Comparison of ENCODE assay signal across 9 mouse cellular contexts in the genomic region with DNA sequence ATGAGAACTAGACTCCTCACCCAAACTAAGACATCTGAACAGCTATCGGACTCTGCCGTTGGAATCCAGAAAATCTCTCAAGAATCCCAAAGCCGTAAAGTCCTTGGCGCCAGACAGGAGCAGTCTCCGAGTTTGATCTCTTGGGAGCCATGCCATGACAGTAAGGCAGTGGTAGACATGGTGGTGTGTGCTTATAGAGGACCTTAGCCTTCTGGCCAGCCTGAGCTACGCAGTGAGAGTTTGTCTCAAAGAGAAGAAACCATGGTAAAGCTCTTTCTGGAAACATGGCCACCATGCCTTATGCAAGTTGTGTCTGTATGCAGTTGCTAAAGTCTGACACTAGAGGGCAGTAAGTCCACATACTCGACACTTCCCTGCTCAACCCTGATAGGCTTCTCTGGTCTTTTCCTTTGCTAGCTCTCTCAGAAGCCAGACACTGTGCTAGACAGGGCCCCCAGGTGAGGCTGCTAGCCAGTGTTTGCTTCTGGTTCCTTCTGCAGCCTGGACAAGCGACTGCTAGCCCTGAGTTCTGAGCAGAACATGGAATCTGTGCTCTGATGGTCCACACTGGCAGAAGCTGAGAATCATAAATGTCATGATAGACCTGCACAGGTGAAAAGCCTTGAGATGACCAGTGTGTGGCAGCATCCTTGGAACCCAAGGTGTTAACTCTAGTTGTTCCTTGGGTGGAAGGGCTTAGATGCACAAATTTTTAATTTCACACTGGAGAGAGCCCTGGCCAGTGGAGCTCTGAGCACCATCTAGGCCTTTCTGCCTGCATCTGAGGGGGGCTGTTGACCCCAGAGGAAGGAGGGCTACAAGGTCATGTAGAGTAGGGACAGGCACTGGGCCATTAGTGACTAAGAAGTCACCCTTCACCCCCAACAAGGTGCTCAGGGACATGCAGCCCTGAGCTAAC. TPM values are rescaled to one million over a fixed set of nuclear protein-coding genes. Genes with fewer than 3 reads are reported as not detected.
DNase-seq lines count a peak whose midpoint lies in the region; ATAC-seq lines count a peak whose summit lies in the region.
"Not testable (repeated sequence)": the region's sequence is repeated elsewhere in the genome, so short reads cannot be mapped to it uniquely, and the experiment has no call there.
"Had no signal": no experiment of that assay in that cellular context is flagged by ENCODE, and none has a peak within 500 bp of the region (broad histone marks: within the 10 kb centered on the region; RNA-seq: fewer than 3 reads in every experiment).

No protein-coding gene starts in this region.

- not testable (repeated sequence) for H3K36me3 ChIP-seq in heart, embryonic 11.5 days (ENCODE audit: control insufficient read depth, insufficient read depth, low read length); intestine, embryonic 16.5 days (ENCODE audit: control insufficient read depth, insufficient read depth, low read length); lung, embryonic 15.5 days; neural tube, embryonic 13.5 days

- H3K9ac ChIP-seq in heart, embryonic 11.5 days (ENCODE audit: low read depth, low read length); intestine, embryonic 16.5 days (ENCODE audit: low read depth, low read length); lung, embryonic 15.5 days; neural tube, embryonic 13.5 days: not testable (repeated sequence)

- H3K4me2 ChIP-seq in heart, embryonic 11.5 days; intestine, embryonic 16.5 days (ENCODE audit: low read depth, low read length); lung, embryonic 15.5 days; neural tube, embryonic 13.5 days: not testable (repeated sequence)

- not testable (repeated sequence) for H3K4me1 ChIP-seq in heart, embryonic 11.5 days (ENCODE audit: control insufficient read depth, insufficient read depth, low read length); intestine, embryonic 16.5 days (ENCODE audit: control insufficient read depth, insufficient read depth, low read length); lung, embryonic 15.5 days; neural tube, embryonic 13.5 days (replicated peaks)

- peak; percentile 46 for DNase-seq in adrenal gland, postnatal 10 days
- peak; percentile 68 to 78 for DNase-seq in layer of hippocampus, postnatal 14 days (ENCODE audit: low spot score in 2 of 2)

- not testable (repeated sequence) for H3K4me3 ChIP-seq in heart, embryonic 11.5 days (ENCODE audit: low read depth, low read length); intestine, embryonic 16.5 days (ENCODE audit: low read length); lung, embryonic 15.5 days; neural tube, embryonic 13.5 days

- H3K27ac ChIP-seq in heart, embryonic 11.5 days (ENCODE audit: low read depth, low read length); intestine, embryonic 16.5 days (ENCODE audit: low read length); lung, embryonic 15.5 days; neural tube, embryonic 13.5 days (replicated peaks): not testable (repeated sequence)

- 50% methylated on average over 8 of the region's 8 CpGs for whole genome bisulfite sequencing in heart, embryonic 11.5 days (ENCODE audit: insufficient replicate concordance)
- 56% methylated on average over 8 of the region's 8 CpGs for WGBS in intestine, embryonic 16.5 days
- 49% methylated on average over 8 of the region's 8 CpGs for WGBS in lung, embryonic 15.5 days
- WGBS in neural tube, embryonic 13.5 days: 60% methylated on average over 8 of the region's 8 CpGs

- H3K9me3 ChIP-seq in heart, embryonic 11.5 days (replicated peaks; ENCODE audit: control insufficient read depth, low read length); intestine, embryonic 16.5 days (ENCODE audit: control insufficient read depth, low read length); lung, embryonic 15.5 days; neural tube, embryonic 13.5 days: not testable (repeated sequence)

- H3K27me3 ChIP-seq in heart, embryonic 11.5 days (ENCODE audit: control insufficient read depth, insufficient read depth, low read length); intestine, embryonic 16.5 days (replicated peaks; ENCODE audit: control insufficient read depth, insufficient read depth, low read length); lung, embryonic 15.5 days; neural tube, embryonic 13.5 days: not testable (repeated sequence)

- ATAC-seq in erythroid progenitor cell, adult 5-6 weeks (replicated peaks; ENCODE audit: low FRiP score, poor library complexity, severe bottlenecking): peak; percentile 52; the same call in 1 of the 2 replicates
- peak; percentile 60; the same call in 1 of the 2 replicates for ATAC-seq in heart, embryonic 11.5 days (replicated peaks; ENCODE audit: insufficient number of reproducible peaks, low FRiP score, low TSS enrichment)
- ATAC-seq in intestine, embryonic 16.5 days: peak; percentile 74
- ATAC-seq in lung, embryonic 15.5 days (ENCODE audit: borderline replicate concordance, extremely low read depth, low FRiP score, low TSS enrichment): peak; percentile 67
- ATAC-seq in neural tube, embryonic 13.5 days (ENCODE audit: low read depth): peak; percentile 90

RNA-seq across cellular contexts. Expression of a gene that starts 17.9 kb away (rescaled TPM):
- not detected for total RNA-seq in adrenal gland, postnatal 10 days (2021)
- total RNA-seq in erythroid progenitor cell, adult 5-6 weeks (2015; ENCODE audit: low replicate concordance): not detected in 2 replicates
- not detected in 2 replicates for total RNA-seq in erythroid progenitor cell, adult 5-6 weeks (2017; ENCODE audit: low replicate concordance)
- polyA plus RNA-seq in heart, embryonic 11.5 days (2014; fragmentation: Nextera tagmentation; extraction: Ambion mirVana): 0.14 and 0.24 TPM in 2 replicates
- polyA plus RNA-seq in intestine, embryonic 16.5 days (2015; fragmentation: Nextera tagmentation; extraction: Ambion mirVana): not detected in 2 replicates
- total RNA-seq in layer of hippocampus, postnatal 14 days (2021): under 1 TPM in 1 of 2 experiments, not detected in 1; 0.16 TPM
- 0.09 TPM in 1 of 2 replicates, not detected in the other for polyA plus RNA-seq in lung, embryonic 15.5 days (2015; fragmentation: Nextera tagmentation; extraction: Ambion mirVana)
- 0.08 TPM in 1 of 2 replicates, not detected in the other for polyA plus RNA-seq in neural tube, embryonic 13.5 days (2015; fragmentation: Nextera tagmentation; extraction: Ambion mirVana)
- total RNA-seq: heart, postnatal 25 days had no signal
- polyA plus RNA-seq: small intestine, adult 2 months had no signal

RNA-seq across cellular contexts. Expression of a gene that starts 46.0 kb away (rescaled TPM):
- not detected for total RNA-seq in adrenal gland, postnatal 10 days (2021)
- total RNA-seq in erythroid progenitor cell, adult 5-6 weeks (2015; ENCODE audit: low replicate concordance): not detected in 2 replicates
- not detected in 2 replicates for total RNA-seq in erythroid progenitor cell, adult 5-6 weeks (2017; ENCODE audit: low replicate concordance)
- not detected in 2 replicates for polyA plus RNA-seq in heart, embryonic 11.5 days (2014; fragmentation: Nextera tagmentation; extraction: Ambion mirVana)
- polyA plus RNA-seq in intestine, embryonic 16.5 days (2015; fragmentation: Nextera tagmentation; extraction: Ambion mirVana): not detected in 2 replicates
- total RNA-seq in layer of hippocampus, postnatal 14 days (2021): not detected
- polyA plus RNA-seq in lung, embryonic 15.5 days (2015; fragmentation: Nextera tagmentation; extraction: Ambion mirVana): not detected in 2 replicates
- polyA plus RNA-seq in neural tube, embryonic 13.5 days (2015; fragmentation: Nextera tagmentation; extraction: Ambion mirVana): not detected in 2 replicates
- total RNA-seq: heart, postnatal 25 days had no signal
